Mouse (Mus musculus): ENCODE measurements around the gene Tmub2.
A peak's percentile ranks its signal among the peaks of the same experiment; 100 is the strongest.

DNA sequence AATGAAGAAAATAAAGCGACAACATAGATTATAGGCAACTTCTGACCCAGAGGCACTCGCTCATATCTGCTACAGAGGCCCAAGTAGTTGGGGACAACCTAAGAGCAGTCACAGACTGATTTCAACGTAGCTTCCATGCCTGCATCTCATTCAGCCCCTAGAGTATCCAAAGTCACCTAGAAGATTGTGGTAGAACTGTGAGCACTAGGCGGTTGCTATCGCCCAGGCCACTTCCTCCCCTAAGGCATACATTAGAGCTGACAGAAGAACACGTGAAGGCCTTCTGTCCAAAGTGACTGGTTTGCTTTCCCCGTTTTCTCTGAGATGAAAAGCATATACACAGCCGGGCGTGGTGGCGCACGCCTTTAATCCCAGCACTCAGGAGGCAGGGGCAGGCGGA is 29.6 kb downstream of the Tmub2 start:
- TF ChIP-seq ZC3H11A (IDR thresholded peaks at IDR 0.05; ENCODE audit: low read depth, low read length) (no peak), POLR2A (IDR thresholded peaks at IDR 0.05; ENCODE audit: low read depth, low read length) (0 out of 2 replicates have a peak, but pooled peaks have one; percentile 7)

All from CH12.LX (cell line).